Mouse (Mus musculus) MEL (cell line): ENCODE results near the gene Lpar3. TPM values are rescaled to one million over a fixed set of nuclear protein-coding genes. Genes with fewer than 3 reads are reported as not detected.

Experiments
- DNase-seq: peaks from one replicate; pipeline ENCODE4 v3.0.0; 2011; ENCODE audit warnings: low read depth, low spot score
- H3K27ac ChIP-seq: 2 replicates; pipeline ENCODE4 v1.5.1; 2012; ENCODE audit warnings: low read depth, mild to moderate bottlenecking, control low read depth, low read length, moderate library complexity; ENCODE audit not compliant: control insufficient read depth
- H3K27me3 ChIP-seq, 2 experiments: fragments of 150-350 bp in 1 of 2; sonication (generic) in 1 of 2; 2 replicates each; pipeline ENCODE4 v1.6.1; 2012; ENCODE audit warnings: low read length in 2 of 2, mild to moderate bottlenecking in 2 of 2, improper control_type of control experiment in 1 of 2, moderate library complexity in 1 of 2; ENCODE audit not compliant: insufficient read depth in 2 of 2, control insufficient read depth in 1 of 2
- H3K36me3 ChIP-seq, 2 experiments: 2 replicates each; pipeline ENCODE4 v1.6.1; 2012 to 2014; ENCODE audit warnings: low read length in 2 of 2, improper control_type of control experiment in 1 of 2, inconsistent platforms in 1 of 2, mild to moderate bottlenecking in 1 of 2; ENCODE audit not compliant: insufficient read depth in 2 of 2, control insufficient read depth in 1 of 2
- H3K4me1 ChIP-seq, 2 experiments: fragments of 150-350 bp in 1 of 2; sonication (generic) in 1 of 2; 2 replicates each; pipeline ENCODE4 v1.6.1; 2012; ENCODE audit warnings: low read length in 2 of 2, improper control_type of control experiment in 1 of 2, mild to moderate bottlenecking in 1 of 2; ENCODE audit not compliant: insufficient read depth in 2 of 2, control insufficient read depth in 1 of 2
- H3K4me3 ChIP-seq, 2 experiments: fragments of 150-350 bp in 1 of 2; sonication (generic) in 1 of 2; 2 replicates each; pipeline ENCODE4 v1.5.1; 2012; ENCODE audit warnings: low read depth in 2 of 2, low read length in 2 of 2, mild to moderate bottlenecking in 2 of 2, moderate library complexity in 2 of 2, control low read depth in 1 of 2, improper control_type of control experiment in 1 of 2; ENCODE audit not compliant: control insufficient read depth in 1 of 2, insufficient read depth in 1 of 2
- H3K79me2 ChIP-seq: 2 replicates; pipeline ENCODE4 v1.6.1; 2012; ENCODE audit warnings: mild to moderate bottlenecking, low read length, moderate library complexity; ENCODE audit not compliant: control insufficient read depth, poor library complexity, insufficient read depth
- H3K9ac ChIP-seq: 2 replicates; pipeline ENCODE4 v1.6.1; 2012; ENCODE audit warnings: low read depth, mild to moderate bottlenecking, control low read depth, low read length, moderate library complexity; ENCODE audit not compliant: control insufficient read depth, poor library complexity, severe bottlenecking
- H3K9me3 ChIP-seq: fragments of 150-350 bp; sonication (generic); replicated peaks from 2 replicates; pipeline ENCODE4 v1.6.1; 2012; ENCODE audit warnings: mild to moderate bottlenecking, low read length, improper control_type of control experiment, moderate library complexity; ENCODE audit not compliant: insufficient read depth
- CHD2 ChIP-seq: IDR thresholded peaks from 2 replicates; pipeline ENCODE4 v1.6.1; 2011; ENCODE audit warnings: low read length, improper control_type of control experiment
- CTCF ChIP-seq, 3 experiments: IDR thresholded peaks in 2 of 3; conservative IDR thresholded peaks in 1 of 3; 2 replicates each; pipeline ENCODE4 v1.5.1; 2011 to 2012; ENCODE audit warnings: low read length in 3 of 3, low read depth in 2 of 3, mild to moderate bottlenecking in 2 of 3, improper control_type of control experiment in 1 of 3, inconsistent platforms in 1 of 3, mixed read lengths in 1 of 3, moderate library complexity in 1 of 3; ENCODE audit not compliant: control insufficient read depth in 1 of 3, insufficient read depth in 1 of 3, poor library complexity in 1 of 3, severe bottlenecking in 1 of 3
- E2F4 ChIP-seq: IDR thresholded peaks from 2 replicates; pipeline ENCODE4 v1.6.1; 2011; ENCODE audit warnings: low read depth, low read length, improper control_type of control experiment, borderline replicate concordance
- GABPA ChIP-seq: IDR thresholded peaks from 2 replicates; pipeline ENCODE4 v1.6.1; 2012; ENCODE audit warnings: low read depth, mild to moderate bottlenecking, inconsistent platforms, low read length, improper control_type of control experiment, moderate library complexity
- GATA1 ChIP-seq: IDR thresholded peaks from 2 replicates; pipeline ENCODE4 v1.6.1; 2011; ENCODE audit warnings: low read depth, low read length, improper control_type of control experiment
- HCFC1 ChIP-seq: IDR thresholded peaks from 2 replicates; pipeline ENCODE4 v1.6.1; 2012; ENCODE audit warnings: low read depth, mild to moderate bottlenecking, inconsistent platforms, low read length, improper control_type of control experiment, moderate library complexity
- RCOR1 ChIP-seq: IDR thresholded peaks from 2 replicates; pipeline ENCODE4 v1.6.1; 2012; ENCODE audit warnings: low read depth, mild to moderate bottlenecking, inconsistent platforms, low read length, improper control_type of control experiment
- SIN3A ChIP-seq: IDR thresholded peaks from 2 replicates; pipeline ENCODE4 v1.6.1; 2012; ENCODE audit warnings: low read length, improper control_type of control experiment, inconsistent platforms
- TAL1 ChIP-seq: IDR thresholded peaks from 2 replicates; pipeline ENCODE4 v1.6.1; 2012; ENCODE audit warnings: mild to moderate bottlenecking, inconsistent platforms, low read length, moderate library complexity, mixed read lengths
- TBP ChIP-seq: IDR thresholded peaks from 2 replicates; pipeline ENCODE4 v1.8.0; 2011; ENCODE audit warnings: low read depth, low read length, improper control_type of control experiment
- UBTF ChIP-seq: IDR thresholded peaks from 2 replicates; pipeline ENCODE4 v1.6.1; 2012; ENCODE audit warnings: low read depth, mild to moderate bottlenecking, inconsistent platforms, low read length, improper control_type of control experiment, moderate library complexity, borderline replicate concordance; ENCODE audit not compliant: insufficient read depth
- USF1 ChIP-seq: IDR thresholded peaks from 2 replicates; pipeline ENCODE4 v1.6.1; 2014; ENCODE audit warnings: low read depth, mild to moderate bottlenecking, inconsistent platforms, low read length, improper control_type of control experiment, moderate library complexity
- ZC3H11A ChIP-seq: IDR thresholded peaks from 2 replicates; pipeline ENCODE4 v1.6.1; 2012; ENCODE audit warnings: low read depth, mild to moderate bottlenecking, inconsistent platforms, low read length, improper control_type of control experiment
- ZMIZ1 ChIP-seq: IDR thresholded peaks from 2 replicates; pipeline ENCODE4 v1.6.1; 2012; ENCODE audit warnings: low read depth, mild to moderate bottlenecking, inconsistent platforms, low read length, improper control_type of control experiment, moderate library complexity
- ZNF384 ChIP-seq: IDR thresholded peaks from 2 replicates; pipeline ENCODE4 v1.6.1; 2012; ENCODE audit warnings: low read depth, mild to moderate bottlenecking, inconsistent platforms, low read length, improper control_type of control experiment
- polyA plus RNA-seq, 2 experiments: library from polyadenylated mRNA; stranded (reverse) in 1 of 2; unstranded in 1 of 2; fragments of >175 nt in 1 of 2; fragments of >200 nt in 1 of 2; gene quantifications; 2 replicates each; pipeline versions ENCODE4 v1.2.1 to v1.2.4; 2012; ENCODE audit warnings: low replicate concordance in 2 of 2, low read depth in 1 of 2; ENCODE audit not compliant: insufficient read length in 2 of 2, insufficient read depth in 1 of 2, missing spikeins in 1 of 2
- total RNA-seq: library from RNA; depleted of rRNA; stranded (reverse); fragments of 300-350 nt; gene quantifications from 2 replicates; pipeline ENCODE4 v1.2.3, GENCODE M21; 2012

Lpar3 gene
- total and polyA plus RNA-seq, 3 experiments, result not detected

- Histone ChIP-seq H3K27me3 (no peaks in the 10 kb centered on the region; a peak in 1 of 4 replicates), H3K4me1 (no peaks in the 10 kb centered on the region), H3K4me3 (no peak overlapping the region), H3K9me3 (no peaks in the 10 kb centered on the region), H3K79me2 (no peaks in the 10 kb centered on the region), H3K9ac (no peak overlapping the region), H3K36me3 (no peaks in the 10 kb centered on the region), H3K27ac (no peak overlapping the region)
- TF ChIP-seq ZC3H11A, result no peak
- DNase-seq, result no peak
These were observed 98.2 kb downstream of the Lpar3 start for GRCm38 (mm10) chr3:146318987-146319386.

GRCm38 (mm10) chr3:146319503-146319902, 98.7 kb downstream of the Lpar3 start:
- no peaks in the 10 kb centered on the region for H3K4me1 ChIP-seq
- no peak overlapping the region for H3K9ac ChIP-seq
- no peaks in the 10 kb centered on the region for H3K9me3 ChIP-seq
- TF ChIP-seq HCFC1 (no peak), ZMIZ1 (no peak), GABPA (no peak), USF1 (no peak), GATA1 (no peak), CHD2 (no peak), CTCF (IDR thresholded peaks at IDR 0.05 in 2 of 3, conservative IDR thresholded peaks at IDR 0.05 in 1 of 3; ENCODE audit: control insufficient read depth in 1 of 3, insufficient read depth in 1 of 3, low read depth in 2 of 3, low read length in 3 of 3, poor library complexity in 1 of 3, severe bottlenecking in 1 of 3) (no peak), TBP (no peak), E2F4 (no peak), ZNF384 (no peak), ZC3H11A (no peak), RCOR1 (no peak), UBTF (no peak), SIN3A (no peak)
- H3K79me2 ChIP-seq, result no peaks in the 10 kb centered on the region
- no peak for DNase-seq
- no peaks in the 10 kb centered on the region for H3K36me3 ChIP-seq
- no peak overlapping the region for H3K4me3 ChIP-seq
- H3K27me3 ChIP-seq, result no peaks in the 10 kb centered on the region; a peak in 1 of 4 replicates
- H3K27ac ChIP-seq, result no peak overlapping the region

GRCm38 (mm10) chr3:146324949-146325348, 104.2 kb downstream of the Lpar3 start:
- H3K79me2 ChIP-seq, result no peaks in the 10 kb centered on the region
- DNase-seq, result no peak
- H3K9ac ChIP-seq, result no peak overlapping the region
- H3K9me3 ChIP-seq, result no peaks in the 10 kb centered on the region
- peaks cover 0 to 4% of the 10 kb centered on the region in 2 experiments; a peak in 1 of 4 replicates for H3K4me1 ChIP-seq
- no peak overlapping the region for H3K4me3 ChIP-seq
- peaks cover 0 to 5% of the 10 kb centered on the region in 2 experiments; a peak in 1 of 4 replicates for H3K27me3 ChIP-seq
- no peak overlapping the region for H3K27ac ChIP-seq
- TF ChIP-seq TAL1, result no peak
- no peaks in the 10 kb centered on the region for H3K36me3 ChIP-seq
